In the genomic region with DNA sequence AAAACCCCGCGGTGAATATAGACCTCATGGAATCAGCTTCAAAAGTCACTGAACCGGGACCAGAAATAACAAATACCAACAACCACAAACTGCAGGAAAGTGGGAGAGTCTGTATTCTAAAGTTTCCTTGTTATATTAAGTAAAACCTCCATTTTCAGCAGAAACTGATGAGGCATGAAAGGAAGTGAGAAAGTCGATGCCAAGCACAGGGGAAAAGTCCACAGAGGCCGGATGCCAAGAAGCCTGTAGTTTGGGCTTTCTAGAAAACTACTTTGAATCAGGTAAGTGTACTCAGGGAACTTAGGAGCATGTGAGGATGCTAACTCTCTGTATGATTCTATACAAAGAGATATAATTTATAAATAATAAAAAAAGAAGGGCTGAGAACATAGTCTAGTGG, we compare ENCODE assay signal across 23 mouse cellular contexts.
DNase-seq lines count a peak whose midpoint lies in the region; ATAC-seq and TF ChIP-seq lines count a peak whose summit lies in the region.
"Had no signal": no experiment of that assay in that cellular context is flagged by ENCODE, and none has a peak within 500 bp of the region (broad histone marks: within the 10 kb centered on the region; RNA-seq: fewer than 3 reads in every experiment).

No protein-coding gene starts in this region.

- no peaks in the 10 kb centered on the region for H3K36me3 ChIP-seq in kidney, adult 2 months (ENCODE audit: control insufficient read depth, insufficient read depth, low read length)
- no peaks in the 10 kb centered on the region for H3K36me3 ChIP-seq in kidney, embryonic 16.5 days (ENCODE audit: insufficient read depth, low read length)
- H3K36me3 ChIP-seq: embryonic facial prominence, embryonic 12.5 days; heart, embryonic 15.5 days; hindbrain, embryonic 13.5 days had no signal

- H3K4me2 ChIP-seq in kidney, embryonic 16.5 days (replicated peaks; ENCODE audit: low read depth, low read length), result no peak overlapping the region
- H3K4me2 ChIP-seq: embryonic facial prominence, embryonic 12.5 days; forebrain, embryonic 13.5 days; heart, embryonic 11.5 days; heart, embryonic 15.5 days; hindbrain, embryonic 13.5 days had no signal

- H3K4me1 ChIP-seq in kidney, adult 2 months (ENCODE audit: control insufficient read depth, insufficient read depth, low read length), result peaks cover 7% of the 10 kb centered on the region; the same call in 1 of the 2 replicates
- peaks cover 11% of the 10 kb centered on the region for H3K4me1 ChIP-seq in kidney, embryonic 16.5 days (ENCODE audit: insufficient read depth, low read length)

- no peaks in the 10 kb centered on the region for H3K27me3 ChIP-seq in Patski
- H3K27me3 ChIP-seq in kidney, adult 2 months (replicated peaks; ENCODE audit: control insufficient read depth, insufficient read depth, low read length), result no peaks in the 10 kb centered on the region
- H3K27me3 ChIP-seq in kidney, embryonic 16.5 days (ENCODE audit: insufficient read depth, low read length), result no peaks in the 10 kb centered on the region
- H3K27me3 ChIP-seq: CH12.LX; embryonic facial prominence, embryonic 12.5 days; forebrain, embryonic 13.5 days; heart, embryonic 15.5 days; hindbrain, embryonic 13.5 days had no signal

- ATAC-seq in Patski, result no peak
- ATAC-seq in kidney, embryonic 16.5 days (ENCODE audit: low FRiP score, low TSS enrichment), result no peak
- ATAC-seq: forebrain, embryonic 13.5 days; hindbrain, postnatal 0 days had no signal

- no peak overlapping the region for H3K27ac ChIP-seq in kidney, adult 2 months (ENCODE audit: insufficient read depth, low read depth, low read length)
- H3K27ac ChIP-seq in kidney, embryonic 16.5 days (ENCODE audit: low read length), result 0 out of 2 replicates have a peak overlapping the region, but pooled peaks have one; percentile 1
- H3K27ac ChIP-seq: embryonic facial prominence, embryonic 12.5 days; forebrain, embryonic 13.5 days; heart, adult 2 months; heart, embryonic 15.5 days; hindbrain, embryonic 13.5 days; hindbrain, postnatal 0 days had no signal

- intact Hi-C loops in gastrocnemius, postnatal 36 days (cut with DNase I), result no loop called here

- 0 out of 2 replicates have a peak, but pooled peaks cover 4% of the 10 kb centered on the region for H3K9me3 ChIP-seq in kidney, embryonic 16.5 days (ENCODE audit: low read length)
- H3K9me3 ChIP-seq: embryonic facial prominence, embryonic 12.5 days; forebrain, embryonic 13.5 days; heart, embryonic 15.5 days; hindbrain, embryonic 13.5 days had no signal

- H3K4me3 ChIP-seq in kidney, adult 2 months (ENCODE audit: insufficient read depth, low read depth, low read length), result no peak overlapping the region
- H3K4me3 ChIP-seq in kidney, embryonic 16.5 days (ENCODE audit: low read length), result no peak overlapping the region
- H3K4me3 ChIP-seq: embryonic facial prominence, embryonic 12.5 days; forebrain, embryonic 13.5 days; heart, adult 2 months; heart, embryonic 15.5 days; hindbrain, embryonic 13.5 days had no signal

- CTCF ChIA-PET in Patski (lab: Charles Lee), result no interaction called here

- TF ChIP-seq CTCF in Patski (IDR thresholded peaks at IDR 0.05), result no peak
- no peak for TF ChIP-seq CTCF in kidney, adult 2 months (conservative IDR thresholded peaks at IDR 0.05; ENCODE audit: insufficient read depth, insufficient read length, low read depth, low read length)

- TF ChIP-seq POLR2A in kidney, adult 2 months (IDR thresholded peaks at IDR 0.05; ENCODE audit: low read depth, low read length), result no peak

- POLR2A ChIA-PET in Patski (lab: Charles Lee), result no interaction called here

- H3K9ac ChIP-seq in kidney, embryonic 16.5 days (replicated peaks; ENCODE audit: low read length), result no peak overlapping the region
- H3K9ac ChIP-seq: embryonic facial prominence, embryonic 12.5 days; forebrain, embryonic 13.5 days; heart, embryonic 15.5 days; hindbrain, embryonic 13.5 days had no signal

- 21% methylated on average over 5 of the region's 5 CpGs for WGBS in kidney, adult 2 months
- WGBS in kidney, embryonic 16.5 days, result 36% methylated on average over 5 of the region's 5 CpGs

- in situ Hi-C loops in Patski (cut with MboI; ENCODE audit: low pct_unique_long_range_greater_than_20kb), result no loop called here

- peak; percentile 38 for DNase-seq in Patski (ENCODE audit: low read depth, low spot score)
- DNase-seq in kidney, adult 2 months, result peak; percentile 89
- DNase-seq in kidney, postnatal 25 days, result peak; percentile 71 to 76
- DNase-seq in gastrocnemius, postnatal 36 days, result no peak
- DNase-seq in frontal cortex, adult 2 months (ENCODE audit: extremely low spot score in 1 of 2, low spot score in 1 of 2), result no peak
- DNase-seq in urinary bladder, postnatal 14 days (ENCODE audit: low spot score), result no peak
- DNase-seq: adrenal gland, adult 2 months; adrenal gland, postnatal 25 days; cerebellum, adult 11 months; cerebellum, adult 8-10 months; cerebellum, postnatal 14 days; embryo, embryonic 11 days; gastrocnemius, postnatal 10 days; heart, adult 2 months; heart, postnatal 14 days had no signal

Comparison
In these comparisons a context has a peak if more than half of its experiments do, and no peak if none do; other contexts are left out.
1. DNase-seq: peak in Patski (single experiment), kidney, adult 2 months (single experiment) and kidney, postnatal 25 days (2 of 2); none in gastrocnemius, postnatal 36 days (0 of 2), frontal cortex, adult 2 months (0 of 2) and urinary bladder, postnatal 14 days (single experiment).